Mouse (Mus musculus) neutrophil, adult 65 days (primary cell): ENCODE results near the gene Pdrg1. TPM values are rescaled to one million over a fixed set of nuclear protein-coding genes. Genes with fewer than 3 reads are reported as not detected.

Experiments used
- total RNA-seq: library from RNA; stranded (reverse); gene quantifications from 2 replicates; pipeline ENCODE4 v1.2.4, GENCODE M21; 2023

Pdrg1 gene
- total RNA-seq, result 12.4 and 12.8 TPM in 2 replicates

DNA sequence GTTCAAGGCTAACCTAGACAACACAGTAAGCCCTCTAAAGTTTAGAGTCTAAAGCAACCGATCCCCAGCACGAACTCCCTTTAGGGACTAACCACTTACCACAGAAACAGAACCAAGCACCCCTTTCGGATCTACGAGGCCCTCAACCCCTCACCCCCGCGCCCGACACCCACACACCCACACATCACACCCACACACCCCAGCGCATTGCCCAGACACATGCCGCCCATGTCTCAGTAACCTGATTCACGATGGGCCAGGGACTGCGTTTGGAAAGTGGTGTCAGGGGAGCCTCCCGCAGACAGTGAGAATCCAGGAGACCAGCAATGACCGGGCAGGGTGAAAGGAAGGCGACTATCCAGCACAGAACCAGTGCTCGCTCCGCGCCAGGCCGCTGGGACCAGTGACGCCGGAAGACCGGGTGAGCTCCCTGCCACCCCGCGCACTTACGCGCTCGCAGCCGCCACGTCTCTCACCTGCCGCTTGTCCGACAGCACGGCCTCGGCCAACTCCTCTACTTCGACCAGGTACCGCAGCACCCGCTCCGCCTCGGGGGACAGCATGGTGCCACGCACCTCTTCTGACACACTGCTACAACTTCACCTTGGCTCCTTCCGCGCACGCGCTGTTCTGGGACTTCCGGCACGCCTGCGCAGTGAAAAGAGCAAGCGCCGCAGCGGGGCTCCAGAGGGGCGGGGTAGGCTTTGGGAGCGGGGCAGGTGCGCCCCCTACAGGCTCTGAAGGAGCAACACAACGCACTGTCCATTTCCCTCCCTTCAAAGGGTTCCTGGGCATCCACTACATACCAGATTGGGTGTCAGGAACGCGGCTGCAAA is at the start of gene Pdrg1:
Gene Pdrg1 (minus strand): TSS at position 670 of the 836 bp plus-strand sequence.

GRCm38 (mm10) chr2:153031126-153032082 is 16.2 kb upstream of the Pdrg1 start, which contains the start of gene Xkr7:
Gene Xkr7, plus strand, starts transcription at chr2:153031852.

DNA sequence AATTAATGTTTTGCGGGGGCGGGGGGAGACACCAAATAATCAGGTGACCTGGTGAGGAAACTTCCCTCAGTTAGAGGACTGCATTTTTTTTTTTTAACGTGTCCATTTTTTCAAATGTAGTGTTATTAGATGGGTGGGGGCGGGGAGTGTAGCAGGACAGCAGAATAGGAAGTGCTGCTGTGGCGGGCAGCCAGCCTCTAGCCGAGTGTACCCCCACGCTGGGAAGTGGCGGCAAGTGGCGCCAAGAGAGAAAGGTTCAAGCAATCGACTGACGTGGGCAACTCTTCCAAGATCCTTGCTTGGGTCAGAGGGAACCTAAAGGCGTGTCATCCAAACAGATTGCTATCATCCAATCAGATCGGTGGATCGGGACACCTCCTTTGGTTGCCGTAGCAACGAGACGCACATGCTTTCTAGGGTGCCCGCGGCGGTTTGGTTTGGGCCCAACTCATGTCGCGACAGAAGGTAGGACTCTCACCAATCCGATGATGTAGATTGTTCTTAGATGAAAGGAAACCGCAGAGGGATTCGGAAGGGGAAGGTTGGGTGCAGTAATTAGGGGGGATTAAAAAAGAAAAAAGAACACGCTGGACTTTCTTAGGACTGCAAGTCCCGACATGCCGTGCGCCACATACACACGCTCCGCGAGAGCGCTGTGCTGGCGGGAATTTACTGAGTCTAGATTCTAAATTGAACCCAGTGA is 53.0 kb downstream of the Pdrg1 start, which contains the start of gene Ttll9:
Gene Ttll9 (plus strand): TSS at position 395 of the 703 bp plus-strand sequence.

Other genes with a start within 250 kb of the Pdrg1 start
- gene Bcl2l1, start 183.7 kb downstream of the Pdrg1 start, total RNA-seq, result 25.4 and 35.7 TPM in 2 replicates
- gene Tpx2, start 167.5 kb downstream of the Pdrg1 start, total RNA-seq, result 41.1 and 43.2 TPM in 2 replicates
- gene Mylk2, start 104.1 kb downstream of the Pdrg1 start, total RNA-seq, result not detected in 2 replicates
- not detected in 2 replicates for gene Foxs1, start 82.2 kb downstream of the Pdrg1 start, total RNA-seq
- not detected in 2 replicates for gene Dusp15, start 63.7 kb downstream of the Pdrg1 start, total RNA-seq
- gene Ttll9, start 52.9 kb downstream of the Pdrg1 start, total RNA-seq, result not detected in 2 replicates
- not detected in 2 replicates for gene Xkr7, start 16.4 kb upstream of the Pdrg1 start, total RNA-seq
- gene Ccm2l, start 50.5 kb upstream of the Pdrg1 start, total RNA-seq, result 1.1 and 1.7 TPM in 2 replicates
- gene Hck, start 93.0 kb upstream of the Pdrg1 start, total RNA-seq, result 249 and 255 TPM in 2 replicates
- gene Tm9sf4, start 145.9 kb upstream of the Pdrg1 start, total RNA-seq, result 84.6 and 87.1 TPM in 2 replicates
- gene Tspyl3, start 210.0 kb upstream of the Pdrg1 start, total RNA-seq, result 4.3 and 5.4 TPM in 2 replicates
- gene Plagl2, start 226.0 kb upstream of the Pdrg1 start, total RNA-seq, result 39.9 and 43.3 TPM in 2 replicates
- gene Pofut1, start 226.1 kb upstream of the Pdrg1 start, total RNA-seq, result 17.4 and 17.7 TPM in 2 replicates